Mouse (Mus musculus): ENCODE measurements around the gene Olfr747. TPM values are rescaled to one million over a fixed set of nuclear protein-coding genes. Genes with fewer than 3 reads are reported as not detected.

The Olfr747 gene
- not detected in 2 replicates for polyA plus RNA-seq (2012; ENCODE audit: low replicate concordance)

GRCm38 (mm10) chr14:50693106-50693505, at the start of gene Olfr747:
TSS of gene Olfr747 (minus strand) at chr14:50693206.

GRCm38 (mm10) chr14:50707073-50707472, 14.1 kb upstream of the Olfr747 start, which contains the start of gene Olfr748:
TSS of gene Olfr748 (plus strand) at chr14:50707373.

GRCm38 (mm10) chr14:50646783-50647182, 46.2 kb downstream of the Olfr747 start, which contains the start of gene Olfr746:
TSS of gene Olfr746 (plus strand) at chr14:50647083.

GRCm38 (mm10) chr14:50639088-50639487, 53.9 kb downstream of the Olfr747 start, which contains the start of gene Olfr745:
TSS of gene Olfr745 (plus strand) at chr14:50639388.

Other genes starting within 250 kb of the Olfr747 start
- gene Olfr740, start 247.7 kb downstream of the Olfr747 start, polyA plus RNA-seq (2012; ENCODE audit: low replicate concordance), result not detected in 2 replicates
- gene Olfr741, start 220.5 kb downstream of the Olfr747 start, polyA plus RNA-seq (2012; ENCODE audit: low replicate concordance), result not detected in 2 replicates
- gene Olfr742, start 189.6 kb downstream of the Olfr747 start, polyA plus RNA-seq (2012; ENCODE audit: low replicate concordance), result not detected in 2 replicates
- not detected in 2 replicates for gene Olfr743, start 171.4 kb downstream of the Olfr747 start, polyA plus RNA-seq (2012; ENCODE audit: low replicate concordance)
- not detected in 2 replicates for gene Olfr744, start 78.3 kb downstream of the Olfr747 start, polyA plus RNA-seq (2012; ENCODE audit: low replicate concordance)
- not detected in 2 replicates for gene Olfr745, start 53.8 kb downstream of the Olfr747 start, polyA plus RNA-seq (2012; ENCODE audit: low replicate concordance)
- not detected in 2 replicates for gene Olfr746, start 46.1 kb downstream of the Olfr747 start, polyA plus RNA-seq (2012; ENCODE audit: low replicate concordance)
- gene Olfr748, start 14.2 kb upstream of the Olfr747 start, polyA plus RNA-seq (2012; ENCODE audit: low replicate concordance), result not detected in 2 replicates
- gene Olfr749, start 51.9 kb upstream of the Olfr747 start, polyA plus RNA-seq (2012; ENCODE audit: low replicate concordance), result not detected in 2 replicates
- gene Ttc5, start 92.3 kb upstream of the Olfr747 start, polyA plus RNA-seq (2012; ENCODE audit: low replicate concordance), result 9.5 and 54.2 TPM in 2 replicates
- 0.25 TPM in 1 of 2 replicates, not detected in the other for gene Ccnb1ip1, start 114.5 kb upstream of the Olfr747 start, polyA plus RNA-seq (2012; ENCODE audit: low replicate concordance)
- 3.1 and 4.2 TPM in 2 replicates for gene Parp2, start 114.6 kb upstream of the Olfr747 start, polyA plus RNA-seq (2012; ENCODE audit: low replicate concordance)
- gene Tep1, start 177.4 kb upstream of the Olfr747 start, polyA plus RNA-seq (2012; ENCODE audit: low replicate concordance), result 8.1 and 9.7 TPM in 2 replicates
- gene Klhl33, start 204.3 kb upstream of the Olfr747 start, polyA plus RNA-seq (2012; ENCODE audit: low replicate concordance), result 0.11 and 0.61 TPM in 2 replicates
- 23.9 and 61.6 TPM in 2 replicates for gene Osgep, start 231.7 kb upstream of the Olfr747 start, polyA plus RNA-seq (2012; ENCODE audit: low replicate concordance)
- 20.9 and 45.6 TPM in 2 replicates for gene Apex1, start 231.8 kb upstream of the Olfr747 start, polyA plus RNA-seq (2012; ENCODE audit: low replicate concordance)
- gene Pip4p1, start 237.7 kb upstream of the Olfr747 start, polyA plus RNA-seq (2012; ENCODE audit: low replicate concordance), result 151 and 508 TPM in 2 replicates
- 1.7 and 1.8 TPM in 2 replicates for gene Pnp, start 237.9 kb upstream of the Olfr747 start, polyA plus RNA-seq (2012; ENCODE audit: low replicate concordance)

All from hematopoietic multipotent progenitor cell, adult 10-12 weeks (in vitro differentiated cells).